Mouse (Mus musculus): ENCODE data around the gene Eci3. TPM values are rescaled to one million over a fixed set of nuclear protein-coding genes. Genes with fewer than 3 reads are reported as not detected.

The Eci3 gene
- polyA plus RNA-seq, 1 experiment from 2014 or later, result 1.2 TPM

Other genes with a start within 250 kb of the Eci3 start
- not detected in 2 replicates for gene Fam50b, start 229.0 kb downstream of the Eci3 start, polyA plus RNA-seq (2014; fragmentation: Nextera tagmentation; extraction: Ambion mirVana)
- gene Prpf4b, start 88.5 kb downstream of the Eci3 start, polyA plus RNA-seq (2014; fragmentation: Nextera tagmentation; extraction: Ambion mirVana), result 87.8 and 89.3 TPM in 2 replicates
- 0.82 and 1.0 TPM in 2 replicates for gene Fam217a, start 39.5 kb downstream of the Eci3 start, polyA plus RNA-seq (2014; fragmentation: Nextera tagmentation; extraction: Ambion mirVana)
- gene 4933417A18Rik, start 39.4 kb downstream of the Eci3 start, polyA plus RNA-seq (2014; fragmentation: Nextera tagmentation; extraction: Ambion mirVana), result not detected in 2 replicates
- 135 and 148 TPM in 2 replicates for gene Eci2, start 63.3 kb upstream of the Eci3 start, polyA plus RNA-seq (2014; fragmentation: Nextera tagmentation; extraction: Ambion mirVana)